Mouse (Mus musculus): ENCODE data around the gene Mgst3.
A peak's percentile ranks its signal among the peaks of the same experiment; 100 is the strongest.

Gene Mgst3

DNA sequence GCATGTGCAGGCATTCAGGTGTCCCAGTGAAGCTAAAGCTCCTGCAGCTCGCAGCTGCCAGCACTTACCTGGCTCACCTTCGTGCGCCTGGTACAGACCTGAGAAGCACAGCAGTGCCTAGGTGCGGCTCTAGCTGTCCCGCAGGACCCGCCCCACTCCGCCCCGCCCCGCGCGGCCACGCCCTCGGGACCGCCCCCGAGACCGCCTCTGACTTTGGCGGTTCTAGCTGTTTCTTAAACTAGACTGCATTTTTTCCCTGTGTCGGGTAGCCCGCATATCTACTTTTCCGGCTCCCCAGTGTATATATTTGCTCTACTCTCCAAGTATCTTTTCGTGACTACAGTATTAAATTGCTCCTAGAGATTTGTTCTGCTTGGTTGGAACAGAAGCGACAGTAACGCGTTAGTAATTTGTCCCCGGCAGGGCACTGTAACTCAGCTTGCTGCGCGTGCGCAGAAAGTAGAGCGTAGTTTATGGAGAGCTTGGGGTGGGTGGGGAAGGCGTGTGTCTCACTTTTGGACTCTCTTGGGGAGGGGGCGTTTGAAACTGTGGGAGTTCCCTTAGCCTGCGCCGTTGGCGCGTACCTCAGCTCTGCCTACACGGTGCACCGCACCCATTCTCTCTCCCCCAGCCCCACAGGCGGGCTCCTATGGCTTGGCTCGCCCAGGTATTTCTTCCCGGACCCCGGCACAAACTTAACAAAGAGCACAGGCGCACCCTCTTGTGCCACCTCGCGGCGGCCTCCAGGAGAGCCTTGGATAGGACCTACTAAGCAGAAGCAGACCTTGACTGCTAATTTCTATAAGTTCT is at the start of gene Mgst3:
TSS of gene Mgst3 (minus strand) at position 159 of the 810 bp plus-strand sequence.
- DNase-seq (ENCODE audit: low spot score): peak; percentile 86

- DNase-seq (ENCODE audit: low spot score): no peak
Observed at GRCm38 (mm10) chr1:167438231-167438885, 44.7 kb upstream of the Mgst3 start.

DNA sequence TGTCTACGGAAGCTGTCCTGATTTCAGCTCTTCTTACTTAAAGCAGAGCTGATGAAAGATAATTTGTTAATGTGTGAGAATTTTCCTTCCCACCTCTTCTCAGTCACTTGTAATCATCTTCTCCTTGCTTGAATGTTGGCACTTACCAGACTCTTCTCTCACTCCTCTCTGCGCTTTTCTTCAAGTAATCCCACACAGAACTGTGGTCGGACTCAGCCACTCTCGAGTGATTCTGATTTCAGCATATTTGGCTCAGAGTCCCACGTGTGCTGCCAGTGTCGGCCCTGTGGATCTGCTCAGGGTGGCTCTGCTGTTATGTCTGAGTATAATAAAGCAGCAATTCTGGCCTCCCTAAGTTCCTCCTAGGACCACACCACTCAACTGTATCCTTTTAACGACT is 43.5 kb upstream of the Mgst3 start:
- no peak for DNase-seq (ENCODE audit: low spot score)

DNA sequence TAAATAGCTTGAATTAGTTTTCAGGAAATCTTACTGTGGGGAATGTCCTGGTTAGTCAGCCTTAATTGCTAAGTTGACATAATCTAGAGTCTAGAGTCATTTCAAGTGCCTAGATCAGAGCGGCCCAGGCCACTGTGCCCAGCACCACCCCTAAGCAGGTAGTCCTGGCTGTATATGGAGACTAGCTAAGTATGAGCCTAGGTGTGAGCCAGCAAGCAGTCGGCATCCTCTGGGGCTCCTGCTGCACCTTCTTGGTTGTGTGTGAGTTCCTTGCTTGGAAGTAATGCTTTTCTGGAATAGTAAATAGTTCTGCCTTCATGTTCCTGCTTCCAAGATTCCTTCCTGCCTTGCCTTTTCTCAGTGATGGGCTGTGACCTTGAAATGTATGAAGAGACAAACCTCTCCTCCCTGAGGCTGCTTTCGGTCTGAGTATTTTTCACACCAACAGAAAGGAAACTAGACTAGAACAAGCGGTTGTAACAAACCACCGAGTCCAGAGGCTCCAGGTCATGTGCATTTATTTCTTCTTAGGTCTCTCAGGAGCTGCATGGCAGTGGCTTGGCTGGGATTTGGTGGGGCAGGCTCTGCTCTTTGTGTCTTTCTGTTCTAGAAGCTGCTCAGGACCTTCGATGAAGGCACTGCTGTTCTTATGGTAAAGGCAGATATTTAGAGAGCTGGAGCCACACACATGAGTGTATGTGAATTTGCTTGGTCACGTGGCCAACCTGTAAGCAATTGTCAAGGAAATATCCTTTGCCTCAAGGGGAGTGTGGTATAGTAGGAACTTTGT is 42.7 kb upstream of the Mgst3 start:
- no peak for DNase-seq (ENCODE audit: low spot score)

- DNase-seq (ENCODE audit: low spot score): no peak
Observed at GRCm38 (mm10) chr1:167434931-167435330, 41.3 kb upstream of the Mgst3 start.

GRCm38 (mm10) chr1:167430976-167431676 is 37.5 kb upstream of the Mgst3 start:
- DNase-seq (ENCODE audit: low spot score): no peak

DNA sequence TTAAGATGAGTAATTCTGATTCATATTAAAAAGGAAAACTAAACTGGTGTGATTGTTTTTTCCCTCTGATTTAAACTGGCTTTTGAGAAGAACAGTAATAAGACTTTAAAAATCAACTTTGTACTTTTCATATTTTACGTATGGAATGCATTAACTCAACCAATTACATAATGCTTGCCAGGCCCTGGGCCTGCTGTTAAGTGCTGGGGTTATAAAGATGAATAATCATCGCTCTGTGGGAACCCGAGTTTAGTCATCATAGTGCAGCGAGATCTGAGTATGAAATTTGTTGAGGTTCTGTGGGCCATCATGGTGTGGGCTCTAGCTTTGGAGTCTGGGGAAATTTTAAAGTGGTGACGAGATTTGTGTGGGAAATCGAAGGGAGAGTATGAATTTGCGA is 33.0 kb upstream of the Mgst3 start:
- DNase-seq (ENCODE audit: low spot score): no peak

GRCm38 (mm10) chr1:167425572-167425971 is 31.9 kb upstream of the Mgst3 start:
- DNase-seq (ENCODE audit: low spot score): no peak

DNA sequence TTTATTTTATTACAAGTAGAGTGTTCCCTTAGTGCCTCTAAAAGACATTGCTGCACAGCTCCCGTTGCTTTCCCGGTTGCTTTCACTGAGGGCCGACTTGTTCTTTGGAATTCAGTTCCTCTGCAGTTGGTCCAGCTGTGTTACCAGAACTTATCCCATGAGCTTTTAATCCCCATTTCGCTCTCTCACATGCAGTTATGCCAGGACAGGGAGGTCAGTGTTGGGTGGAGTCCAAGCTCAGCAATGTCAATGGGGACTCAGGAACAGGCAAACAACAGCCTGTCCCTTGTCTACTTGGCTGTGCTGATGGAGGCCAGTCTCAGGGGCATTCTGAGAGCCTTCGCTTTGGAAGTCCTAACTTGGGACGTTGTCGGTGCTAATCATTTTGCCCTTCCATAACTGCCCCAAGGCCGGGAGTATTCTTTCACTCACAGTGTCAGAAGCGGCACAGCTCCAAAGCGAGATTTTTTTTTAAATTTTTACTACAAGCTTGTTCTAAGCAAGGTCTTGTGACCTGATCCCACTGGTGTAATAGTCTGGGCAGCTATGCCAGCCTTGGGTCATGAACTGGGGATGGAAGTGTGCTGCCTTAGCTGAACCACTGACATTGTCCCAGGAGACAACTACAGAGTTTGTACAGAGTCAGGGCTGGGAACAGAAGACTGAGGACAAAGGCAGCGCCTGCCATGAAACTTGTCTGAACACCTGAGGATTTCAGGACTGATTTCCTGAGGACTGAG is 29.0 kb upstream of the Mgst3 start:
- no peak for DNase-seq (ENCODE audit: low spot score)

GRCm38 (mm10) chr1:167414846-167415245 is 21.2 kb upstream of the Mgst3 start:
- peak; percentile 73 for DNase-seq (ENCODE audit: low spot score)

- DNase-seq (ENCODE audit: low spot score): no peak
Observed at GRCm38 (mm10) chr1:167411991-167412715, 18.5 kb upstream of the Mgst3 start.

DNA sequence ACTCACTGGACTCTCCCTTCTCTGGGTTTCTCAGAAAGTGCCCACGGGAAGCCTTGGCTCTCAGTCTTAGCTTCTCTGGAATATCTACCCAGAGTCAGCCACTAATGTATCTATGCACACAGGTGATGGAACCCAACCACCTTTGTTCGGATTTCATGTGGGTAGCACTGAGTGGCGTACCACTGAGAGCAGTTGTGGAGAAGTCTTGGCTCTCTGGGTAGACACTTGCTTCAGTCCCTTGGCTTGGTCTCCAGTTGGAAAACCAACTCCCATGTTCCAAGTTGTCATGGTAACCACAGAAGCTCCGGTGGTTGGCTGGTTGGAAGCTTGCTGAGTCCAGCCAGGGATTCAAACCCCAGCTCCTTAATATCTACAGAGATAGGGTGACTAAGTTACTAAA is 16.0 kb upstream of the Mgst3 start:
- no peak for DNase-seq (ENCODE audit: low spot score)

DNA sequence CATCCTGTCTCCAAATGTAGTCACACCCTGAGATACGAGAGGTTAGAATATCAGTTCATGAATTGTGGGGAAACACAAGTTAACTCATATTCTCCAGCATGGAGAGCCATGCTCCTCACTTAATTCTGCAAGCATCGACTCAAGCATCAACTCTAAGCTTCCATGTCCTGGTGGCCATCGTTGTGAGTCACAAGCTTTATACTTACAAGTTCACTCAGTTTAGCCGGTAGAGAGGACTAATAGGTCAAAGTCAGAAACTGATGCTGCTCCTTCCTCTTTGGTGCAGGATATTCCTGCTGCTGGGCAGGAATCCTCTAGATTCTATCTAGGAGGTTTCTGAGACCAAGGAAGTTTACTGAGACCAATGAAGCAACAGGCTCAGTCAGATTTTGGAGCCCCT is 11.6 kb upstream of the Mgst3 start:
- DNase-seq (ENCODE audit: low spot score): no peak

GRCm38 (mm10) chr1:167393281-167393680 is 360 bp downstream of the Mgst3 start:
- no peak for DNase-seq (ENCODE audit: low spot score)

DNA sequence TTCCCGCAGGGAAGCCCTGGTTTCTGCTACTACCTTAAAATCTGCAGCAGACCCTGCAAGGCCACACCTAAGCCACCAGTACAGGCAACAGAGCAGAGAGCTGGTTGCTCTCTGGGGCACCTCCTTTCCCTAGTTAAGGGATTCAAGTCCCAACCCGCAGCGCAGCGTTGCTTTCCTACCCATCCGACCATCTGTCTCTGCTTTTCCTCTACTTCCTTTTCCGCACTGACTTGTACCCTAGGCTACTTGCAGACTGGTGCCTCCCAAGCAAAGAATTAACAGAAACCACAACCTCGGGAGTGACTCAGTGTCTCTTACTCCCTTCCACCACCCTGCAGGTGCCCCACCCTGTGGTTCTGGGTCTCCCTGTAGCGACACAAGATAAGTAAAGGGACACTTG is 954 bp downstream of the Mgst3 start:
- DNase-seq (ENCODE audit: low spot score): no peak

DNA sequence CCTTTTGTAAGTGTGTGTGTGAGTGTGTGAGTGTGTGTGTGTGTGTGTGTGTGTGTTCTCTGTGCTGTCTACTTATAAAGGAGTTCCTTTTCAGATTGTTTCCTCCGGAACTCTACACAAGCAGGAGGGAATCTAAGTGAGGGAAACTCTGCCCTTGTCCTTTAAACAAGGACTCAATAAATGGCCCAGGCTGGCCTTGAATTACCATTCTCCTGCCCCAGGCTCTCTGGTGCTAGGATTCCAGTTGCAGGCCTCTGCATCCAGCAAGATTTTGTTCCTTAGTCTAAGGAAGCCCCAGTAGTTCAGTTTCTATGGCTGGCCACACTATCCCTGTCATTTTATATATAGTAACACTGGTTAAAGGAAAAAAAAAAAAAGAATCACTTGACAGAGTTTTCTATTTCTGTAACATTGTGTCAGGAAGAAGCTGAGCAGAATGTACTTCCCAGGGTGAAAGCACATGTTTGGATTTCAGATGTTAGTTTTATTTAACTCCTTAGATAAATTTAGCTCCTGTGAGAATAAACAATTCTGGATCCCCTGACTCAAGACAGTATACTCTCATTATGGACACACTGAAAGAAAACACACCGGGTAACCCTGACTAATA is 1.5 kb downstream of the Mgst3 start:
- DNase-seq (ENCODE audit: low spot score): no peak

DNA sequence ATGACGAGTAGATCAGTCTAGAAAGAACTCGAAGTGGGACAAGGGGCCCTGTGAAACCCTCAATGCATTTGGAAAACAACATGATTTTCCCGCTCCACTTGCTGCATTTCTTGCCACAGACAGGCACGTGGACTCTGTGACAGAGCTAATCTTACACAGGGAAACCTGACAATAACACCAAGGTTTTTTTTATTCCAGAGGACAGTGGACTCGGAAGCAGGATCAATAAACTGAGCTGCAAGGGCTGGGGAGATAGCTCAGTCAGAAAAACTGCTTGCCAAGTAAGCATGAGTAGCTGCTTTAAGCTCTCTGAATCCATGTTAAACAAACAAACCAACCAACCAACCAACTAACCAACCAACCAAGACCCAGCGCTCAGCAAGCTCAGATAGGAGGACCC is 2.4 kb downstream of the Mgst3 start:
- DNase-seq (ENCODE audit: low spot score): no peak

- no peak for DNase-seq (ENCODE audit: low spot score)
Observed at GRCm38 (mm10) chr1:167390381-167390780, 3.3 kb downstream of the Mgst3 start.

DNA sequence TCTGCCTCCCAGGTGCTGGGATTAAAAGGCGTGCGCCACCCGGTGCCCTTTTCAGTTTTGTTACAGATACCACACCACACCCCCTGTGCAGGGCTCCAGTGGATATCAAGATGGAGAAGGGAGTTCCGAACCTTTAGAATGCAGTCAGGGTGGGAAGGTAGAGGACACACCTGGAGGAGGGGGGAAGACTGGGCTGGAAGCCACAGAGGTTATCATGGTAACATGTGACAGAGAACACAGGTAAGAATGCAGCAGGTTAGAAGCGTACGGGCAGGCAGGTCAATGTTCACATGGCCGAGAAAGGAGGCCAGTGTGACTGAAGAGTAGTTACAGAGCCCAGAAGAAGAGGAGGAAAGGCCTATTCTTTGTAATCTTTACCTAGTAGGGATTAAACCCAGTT is 4.1 kb downstream of the Mgst3 start:
- DNase-seq (ENCODE audit: low spot score): no peak

DNA sequence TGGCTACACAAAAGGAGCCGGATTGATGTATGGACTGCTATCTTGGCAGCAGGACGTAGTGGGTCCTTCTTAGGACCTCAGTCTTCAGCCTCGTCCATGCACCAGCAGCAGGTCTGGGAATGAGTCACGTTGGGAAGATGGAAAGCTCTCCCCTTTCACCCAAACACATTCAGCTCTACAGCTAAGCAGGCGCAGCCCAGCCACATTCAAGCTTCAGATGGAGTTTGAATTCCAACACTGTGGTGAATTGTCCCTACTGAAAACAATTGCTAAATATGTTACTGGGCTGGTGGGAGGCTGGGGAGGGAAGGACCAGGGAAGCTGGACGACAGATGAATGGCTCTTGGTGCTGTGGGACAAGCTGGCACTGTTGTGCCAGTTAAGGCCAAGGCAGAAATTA is 5.1 kb downstream of the Mgst3 start:
- DNase-seq (ENCODE audit: low spot score): no peak
